Mouse (Mus musculus) kidney, adult 2 months (tissue): Measurements from ENCODE around the gene Zfp61. TPM values are rescaled to one million over a fixed set of nuclear protein-coding genes. Genes with fewer than 3 reads are reported as not detected.
A peak's percentile ranks its signal among the peaks of the same experiment; 100 is the strongest.

Source experiments
- DNase-seq: peaks from one replicate; pipeline ENCODE4 v3.0.0; 2021
- H3K27ac ChIP-seq: fragments of 200-500 bp; 2 replicates; pipeline ENCODE4 v1.5.1; 2012; ENCODE audit warnings: low read depth, low read length, control low read depth, inconsistent platforms; ENCODE audit not compliant: insufficient read depth
- H3K27me3 ChIP-seq: fragments of 200-500 bp; replicated peaks from 2 replicates; pipeline ENCODE4 v1.6.1; 2012; ENCODE audit warnings: mild to moderate bottlenecking, moderate library complexity, low read length, inconsistent platforms; ENCODE audit not compliant: control insufficient read depth, insufficient read depth
- H3K36me3 ChIP-seq: fragments of 200-500 bp; 2 replicates; pipeline ENCODE4 v1.6.1; 2012; ENCODE audit warnings: mild to moderate bottlenecking, moderate library complexity, low read length, inconsistent platforms; ENCODE audit not compliant: control insufficient read depth, insufficient read depth
- H3K4me1 ChIP-seq: fragments of 200-500 bp; 2 replicates; pipeline ENCODE4 v1.6.1; 2011; ENCODE audit warnings: low read length; ENCODE audit not compliant: control insufficient read depth, insufficient read depth
- H3K4me3 ChIP-seq: fragments of 200-500 bp; 2 replicates; pipeline ENCODE4 v1.5.1; 2011; ENCODE audit warnings: mild to moderate bottlenecking, low read depth, low read length, control low read depth; ENCODE audit not compliant: insufficient read depth
- CTCF ChIP-seq: fragments of 200-500 bp; conservative IDR thresholded peaks from 2 replicates; pipeline ENCODE4 v1.5.1; 2011; ENCODE audit warnings: low read depth, mild to moderate bottlenecking, control low read depth, low read length, moderate library complexity, mixed read lengths; ENCODE audit not compliant: insufficient read depth, insufficient read length
- POLR2A ChIP-seq: fragments of 200-500 bp; IDR thresholded peaks from one replicate; pipeline ENCODE4 v1.6.1; 2011; ENCODE audit warnings: low read depth, low read length, control low read depth
- WGBS: fragments of 180-500 bp; shearing (Covaris S2); methylation state at CpG from one replicate; pipeline ENCODE4 v1.1.7; 2018; 5-methylcytosine and 5-hydroxymethylcytosine counted together
- polyA plus RNA-seq: library from polyadenylated mRNA; depleted of rRNA; stranded (reverse); fragments of >200 nt; gene quantifications from 2 replicates; pipeline ENCODE4 v1.2.3, GENCODE M21; 2012; rRNA removed

Gene Zfp61
- 3.8 and 4.3 TPM in 2 replicates for polyA plus RNA-seq

DNA sequence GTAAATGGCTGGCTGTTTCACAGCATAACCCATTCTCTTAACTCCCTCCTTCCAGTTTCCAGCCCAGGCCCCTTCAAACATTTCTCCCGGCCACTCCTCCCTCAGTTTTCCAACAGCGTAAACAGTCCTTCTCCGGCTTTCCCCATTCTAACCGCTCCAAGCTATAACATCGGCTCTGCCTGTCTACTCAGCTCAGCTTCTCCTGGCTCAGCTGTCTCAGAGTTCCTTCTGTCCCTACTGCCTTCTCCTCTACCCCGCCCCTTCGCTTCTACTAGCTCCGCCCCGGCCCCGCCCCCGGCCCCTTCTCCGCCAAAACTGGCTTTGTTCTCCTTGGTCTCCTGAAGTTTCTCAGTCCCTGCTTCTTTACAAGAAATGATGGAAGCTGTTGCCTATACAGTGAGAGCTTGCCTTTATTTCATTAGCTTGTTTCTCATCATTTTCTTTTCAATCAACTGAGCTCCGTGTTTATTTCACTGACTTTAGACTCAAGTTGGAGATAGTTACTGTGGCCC is at the start of gene Zfp61:
Zfp61 (minus strand) TSS at position 462 of the 512 bp plus-strand sequence.
- no peak for TF ChIP-seq POLR2A
- TF ChIP-seq CTCF = no peak
- Histone ChIP-seq H3K27ac (no peak within 1 kb of the TSS), H3K27me3 (no peaks in the 10 kb centered on the region), H3K4me1 (peaks cover 3% of the 10 kb centered on the region; the same call in 1 of the 2 replicates), H3K4me3 (0 out of 2 replicates have a peak within 1 kb of the TSS, but pooled peaks have one; percentile 24), H3K36me3 (no peaks in the 10 kb centered on the region)
- peak; percentile 57 for DNase-seq
- WGBS = 4% methylated on average over 13 of the region's 13 CpGs

DNA sequence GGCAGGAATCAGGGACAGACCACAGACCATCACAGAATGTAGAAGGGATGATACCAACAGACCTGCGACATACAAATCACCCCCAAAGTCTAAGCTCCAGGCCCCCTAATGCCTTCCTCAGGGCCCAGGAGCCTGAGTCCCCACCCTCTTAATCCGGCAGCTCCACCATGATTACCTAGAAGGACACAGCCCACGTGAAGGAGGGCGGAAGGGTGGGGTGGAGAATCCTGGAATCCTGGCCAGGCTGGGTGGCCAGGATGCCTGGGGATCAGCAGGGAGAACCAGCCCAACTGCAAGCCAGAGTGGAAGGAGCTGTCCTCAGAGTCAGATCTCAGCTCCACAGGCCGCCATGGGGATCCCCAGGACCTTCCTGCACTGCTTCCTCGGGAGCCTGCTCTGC is 47.9 kb upstream of the Zfp61 start, which contains the start of gene Lypd5:
Lypd5 (plus strand) TSS at position 301 of the 400 bp plus-strand sequence.
- no peaks in the 10 kb centered on the region for H3K36me3 ChIP-seq
- WGBS = 38% methylated on average over 6 of the region's 6 CpGs
- no peak within 1 kb of the TSS for H3K27ac ChIP-seq
- no peak for DNase-seq
- no peak within 1 kb of the TSS for H3K4me3 ChIP-seq
- no peaks in the 10 kb centered on the region for H3K27me3 ChIP-seq
- TF ChIP-seq POLR2A = no peak
- no peak for TF ChIP-seq CTCF
- H3K4me1 ChIP-seq = no peaks in the 10 kb centered on the region

DNA sequence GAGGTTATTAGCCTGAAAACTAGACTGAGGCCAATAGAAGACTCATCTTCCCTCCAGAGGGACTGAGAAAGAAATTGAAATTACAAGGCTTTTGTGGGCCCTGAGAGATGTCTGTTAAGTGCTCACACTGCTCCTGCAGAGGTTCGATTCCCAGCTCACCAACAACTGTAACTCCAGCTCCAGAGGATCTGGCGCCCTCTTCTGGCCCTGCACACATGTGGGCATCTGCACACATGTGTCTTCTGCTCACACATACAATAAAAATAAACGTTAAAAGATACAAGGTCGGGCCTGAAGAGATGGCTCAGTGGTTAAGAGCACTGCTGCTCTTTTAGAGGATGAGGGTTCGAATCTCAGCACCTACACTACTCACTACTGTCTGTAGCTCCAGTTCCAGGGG is 45.4 kb upstream of the Zfp61 start:
- WGBS = 65% methylated on average over 5 of the region's 5 CpGs
- no peak for DNase-seq

DNA sequence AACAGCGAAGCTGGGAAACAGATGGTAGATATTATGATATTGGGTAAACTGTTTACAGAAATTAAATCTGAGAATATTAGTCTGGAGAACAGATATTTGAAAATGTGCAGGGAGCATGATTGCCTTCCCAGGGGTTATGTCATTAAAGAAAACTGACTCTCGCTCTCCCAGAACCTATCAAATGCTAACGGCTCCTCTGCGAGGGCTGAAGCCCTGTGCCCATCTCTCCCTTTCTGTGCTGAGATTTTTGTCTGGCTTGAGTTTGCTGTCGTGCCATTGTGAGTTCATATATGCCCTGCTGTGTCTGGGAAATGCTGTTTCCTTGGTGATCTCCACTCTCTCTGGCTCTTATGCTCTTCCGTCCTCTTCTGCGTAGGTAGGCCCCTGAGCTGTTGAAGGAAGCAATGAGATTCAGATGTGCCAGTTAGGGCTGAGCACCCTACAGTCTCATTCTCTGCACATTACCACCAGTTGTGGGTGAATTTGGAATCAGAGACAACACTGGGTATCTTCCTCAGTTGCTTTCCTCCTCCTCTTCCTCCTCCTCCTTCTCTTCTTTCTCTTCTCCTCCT is 42.8 kb upstream of the Zfp61 start:
- no peak for DNase-seq
- Histone ChIP-seq H3K4me3 (no peak overlapping the region), H3K27ac (no peak overlapping the region), H3K36me3 (no peaks in the 10 kb centered on the region), H3K4me1 (no peaks in the 10 kb centered on the region), H3K27me3 (no peaks in the 10 kb centered on the region)
- TF ChIP-seq CTCF (no peak), POLR2A (no peak)
- WGBS = 70% methylated on average over 7 of the region's 7 CpGs

More for the DNA sequence above, 45.4 kb upstream of the Zfp61 start:
- Histone ChIP-seq H3K4me3 (no peak overlapping the region), H3K27me3 (no peaks in the 10 kb centered on the region), H3K36me3 (no peaks in the 10 kb centered on the region), H3K4me1 (no peaks in the 10 kb centered on the region), H3K27ac (no peak overlapping the region)
- TF ChIP-seq POLR2A (no peak), CTCF (no peak)

DNA sequence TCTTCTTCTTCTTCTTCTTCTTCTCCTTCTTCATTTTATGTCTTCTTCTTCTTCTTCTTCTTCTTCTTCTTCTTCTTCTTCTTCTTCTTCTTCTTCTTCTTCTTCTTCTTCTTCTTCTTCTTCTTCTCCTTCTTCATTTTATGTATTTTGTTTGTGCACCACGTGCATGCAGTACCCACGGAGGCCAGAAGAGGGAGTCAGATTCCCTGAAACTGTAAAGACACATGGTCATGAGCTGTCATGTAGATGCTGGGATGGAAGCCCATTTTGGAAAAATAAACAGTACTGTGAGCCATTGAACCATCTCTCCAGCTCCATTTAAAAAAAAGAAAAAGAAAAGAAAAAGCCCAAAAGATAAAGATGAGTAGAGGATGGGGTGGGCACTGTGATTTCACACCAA is 37.2 kb upstream of the Zfp61 start:
- H3K36me3 ChIP-seq = no peaks in the 10 kb centered on the region
- H3K4me3 ChIP-seq = no peak overlapping the region
- H3K27ac ChIP-seq = no peak overlapping the region
- WGBS = 40% methylated on average over 2 of the region's 2 CpGs
- no peak for DNase-seq
- no peak for TF ChIP-seq CTCF
- TF ChIP-seq POLR2A = no peak
- no peaks in the 10 kb centered on the region for H3K4me1 ChIP-seq
- no peaks in the 10 kb centered on the region for H3K27me3 ChIP-seq

DNA sequence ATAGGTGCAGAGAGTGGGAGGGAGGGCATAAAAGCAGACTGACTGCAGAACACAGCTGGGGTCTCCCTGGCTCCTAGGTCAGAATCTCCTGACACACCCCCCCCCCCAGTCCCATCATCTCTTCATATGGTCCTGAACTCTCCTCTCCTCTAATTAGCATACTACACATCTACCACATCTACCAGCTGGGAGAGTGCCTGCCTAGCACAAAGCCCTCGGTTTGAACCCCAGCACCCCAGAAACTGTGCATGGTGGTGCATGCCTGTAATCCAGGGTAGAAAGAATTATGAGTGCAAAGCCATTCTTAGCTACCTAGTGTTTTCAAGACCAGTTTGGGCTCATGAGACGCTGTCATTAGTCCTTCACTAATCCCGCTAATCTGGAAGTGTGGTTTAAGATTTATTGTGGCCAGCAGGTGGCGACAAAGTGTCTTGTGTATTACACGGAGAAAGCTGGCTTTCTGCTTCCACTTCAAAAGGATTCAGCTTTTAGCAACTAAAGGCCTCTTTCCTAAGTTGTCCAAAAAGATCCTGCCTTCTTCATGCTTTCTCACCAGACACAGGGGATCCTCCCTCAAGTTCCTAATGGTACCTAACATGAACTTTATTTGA is 34.8 kb upstream of the Zfp61 start:
- Histone ChIP-seq H3K27me3 (no peaks in the 10 kb centered on the region), H3K4me3 (no peak overlapping the region), H3K27ac (no peak overlapping the region), H3K4me1 (no peaks in the 10 kb centered on the region), H3K36me3 (no peaks in the 10 kb centered on the region)
- peak; percentile 70 for DNase-seq
- TF ChIP-seq POLR2A (no peak), CTCF (peak; percentile 25; the same call in 1 of the 2 replicates)
- 11% methylated on average over 5 of the region's 5 CpGs for WGBS

DNA sequence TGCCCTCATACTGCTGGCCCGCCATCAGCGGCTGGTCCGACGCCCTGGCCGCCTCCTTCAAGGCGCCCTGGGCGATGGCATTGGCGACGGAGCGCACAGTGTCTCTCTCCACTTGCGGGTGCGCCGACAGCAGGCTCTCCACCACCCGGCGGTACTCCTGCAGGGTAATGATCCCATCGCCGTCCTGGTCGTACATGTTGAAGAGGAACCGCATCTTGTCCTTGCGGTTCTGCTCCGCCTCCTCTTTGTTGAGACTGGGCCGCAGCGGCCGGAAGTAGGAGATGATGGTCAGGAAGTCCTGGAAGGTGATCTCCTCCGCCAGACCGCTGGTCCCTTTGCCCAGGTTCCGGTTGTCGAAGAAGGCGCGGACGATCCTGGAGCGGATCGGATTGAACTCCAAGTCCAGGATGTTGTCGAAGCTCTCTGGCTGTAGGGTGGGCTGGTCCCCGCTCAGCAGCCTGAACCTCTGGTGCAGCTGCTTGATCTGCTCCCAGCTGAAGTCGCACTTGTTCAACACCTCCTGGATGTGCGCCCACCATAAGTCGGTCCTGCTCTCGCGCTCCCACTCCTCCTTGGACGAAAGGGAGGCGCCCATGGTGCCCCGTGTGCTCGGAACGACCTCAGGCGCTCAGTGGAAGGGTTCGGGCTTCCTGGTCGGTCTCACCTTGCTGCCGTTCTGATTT is 32.4 kb upstream of the Zfp61 start, which contains the start of gene Tescl:
Tescl (minus strand) TSS at position 633 of the 683 bp plus-strand sequence.
- TF ChIP-seq CTCF (no peak), POLR2A (no peak)
- no peak for DNase-seq
- Histone ChIP-seq H3K4me1 (no peaks in the 10 kb centered on the region), H3K27ac (no peak within 1 kb of the TSS), H3K36me3 (no peaks in the 10 kb centered on the region), H3K27me3 (no peaks in the 10 kb centered on the region), H3K4me3 (no peak within 1 kb of the TSS)
- WGBS = 37% methylated on average over 49 of the region's 49 CpGs
